Comparison of ENCODE assay signal across 22 mouse cellular contexts in the genomic region with DNA sequence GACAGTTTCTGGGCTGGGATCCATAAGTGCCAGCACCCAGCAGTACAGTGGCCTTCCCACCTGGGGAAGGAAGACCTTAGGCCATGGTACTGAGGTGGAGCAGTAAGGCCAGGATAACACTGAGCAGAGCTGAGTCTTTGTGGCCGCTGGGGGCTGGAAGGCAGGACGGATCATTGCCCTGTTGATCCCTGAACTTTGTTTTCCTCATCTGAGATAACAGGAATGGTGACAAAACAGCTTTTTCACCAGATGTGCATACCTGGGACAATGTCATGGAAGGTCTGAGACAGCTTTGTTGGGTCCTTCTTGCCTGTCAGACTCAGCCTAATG. TPM values are rescaled to one million over a fixed set of nuclear protein-coding genes. Genes with fewer than 3 reads are reported as not detected.
A peak's percentile ranks its signal among the peaks of the same experiment; 100 is the strongest.
DNase-seq lines count a peak whose midpoint lies in the region; ATAC-seq lines count a peak whose summit lies in the region.
"Had no signal": no experiment of that assay in that cellular context is flagged by ENCODE, and none has a peak within 500 bp of the region (broad histone marks: within the 10 kb centered on the region; RNA-seq: fewer than 3 reads in every experiment).

No protein-coding gene starts in this region.

- no peaks in the 10 kb centered on the region for H3K36me3 ChIP-seq in hindbrain, embryonic 10.5 days
- H3K36me3 ChIP-seq in hindbrain, embryonic 16.5 days (ENCODE audit: control insufficient read depth, insufficient read depth, low read length): no peaks in the 10 kb centered on the region
- H3K36me3 ChIP-seq in lung, embryonic 16.5 days (ENCODE audit: control insufficient read depth, insufficient read depth, low read length): no peaks in the 10 kb centered on the region
- H3K36me3 ChIP-seq in liver, embryonic 12.5 days: no peaks in the 10 kb centered on the region
- H3K36me3 ChIP-seq in stomach, embryonic 16.5 days (ENCODE audit: control insufficient read depth, insufficient read depth, low read length): no peaks in the 10 kb centered on the region
- H3K36me3 ChIP-seq: embryonic facial prominence, embryonic 12.5 days; forebrain, embryonic 12.5 days; G1E; kidney, embryonic 15.5 days; midbrain, embryonic 12.5 days had no signal

- WGBS in hindbrain, embryonic 10.5 days: 76% methylated on average over 2 of the region's 2 CpGs
- WGBS in hindbrain, embryonic 16.5 days: 89% methylated on average over 2 of the region's 2 CpGs
- 58% methylated on average over 2 of the region's 2 CpGs for WGBS in lung, embryonic 16.5 days
- 57% methylated on average over 2 of the region's 2 CpGs for WGBS in liver, embryonic 12.5 days (ENCODE audit: insufficient replicate concordance)
- WGBS in stomach, embryonic 16.5 days: 68% methylated on average over 2 of the region's 2 CpGs

- 0 out of 2 replicates have a peak overlapping the region, but pooled peaks have one; percentile 36 for H3K27ac ChIP-seq in hindbrain, embryonic 10.5 days
- no peak overlapping the region for H3K27ac ChIP-seq in hindbrain, embryonic 16.5 days (ENCODE audit: low read depth, low read length)
- no peak overlapping the region for H3K27ac ChIP-seq in lung, embryonic 16.5 days (ENCODE audit: low read length)
- H3K27ac ChIP-seq in liver, embryonic 12.5 days: no peak overlapping the region
- peak overlapping the region; percentile 25; the same call in 1 of the 2 replicates for H3K27ac ChIP-seq in stomach, embryonic 16.5 days (ENCODE audit: low read length)
- H3K27ac ChIP-seq: embryonic facial prominence, embryonic 12.5 days; forebrain, embryonic 12.5 days; gastrocnemius, adult 2 months; kidney, embryonic 15.5 days; midbrain, embryonic 12.5 days had no signal

- H3K4me2 ChIP-seq in hindbrain, embryonic 16.5 days (ENCODE audit: low read length): no peak overlapping the region
- H3K4me2 ChIP-seq in lung, embryonic 16.5 days (ENCODE audit: low read depth, low read length): peak overlapping the region; percentile 30
- H3K4me2 ChIP-seq in liver, embryonic 12.5 days: peak overlapping the region; percentile 33; the same call in 1 of the 2 replicates
- H3K4me2 ChIP-seq in stomach, embryonic 16.5 days (ENCODE audit: low read depth, low read length): peak overlapping the region; percentile 39
- H3K4me2 ChIP-seq: embryonic facial prominence, embryonic 12.5 days; forebrain, embryonic 12.5 days; kidney, embryonic 15.5 days; midbrain, embryonic 12.5 days had no signal

- 0 out of 2 replicates have a peak, but pooled peaks cover 4% of the 10 kb centered on the region for H3K4me1 ChIP-seq in hindbrain, embryonic 10.5 days (replicated peaks)
- no peaks in the 10 kb centered on the region for H3K4me1 ChIP-seq in hindbrain, embryonic 16.5 days (ENCODE audit: control insufficient read depth, insufficient read depth, low read depth, low read length)
- no peaks in the 10 kb centered on the region for H3K4me1 ChIP-seq in lung, embryonic 16.5 days (replicated peaks; ENCODE audit: control insufficient read depth, insufficient read depth, low read length)
- peaks cover 9% of the 10 kb centered on the region for H3K4me1 ChIP-seq in liver, embryonic 12.5 days
- 0 out of 2 replicates have a peak, but pooled peaks cover 7% of the 10 kb centered on the region for H3K4me1 ChIP-seq in stomach, embryonic 16.5 days (ENCODE audit: control insufficient read depth, insufficient read depth, low read length)
- H3K4me1 ChIP-seq: embryonic facial prominence, embryonic 12.5 days; forebrain, embryonic 12.5 days; kidney, embryonic 15.5 days; midbrain, embryonic 12.5 days had no signal

- no peak for DNase-seq in hindbrain, embryonic 10.5 days (ENCODE audit: low spot score)
- DNase-seq in lung, postnatal 10 days: no peak
- no peak for DNase-seq in embryo, embryonic 10 days (ENCODE audit: low spot score)
- DNase-seq: B cell, adult 2 months; cerebellum, adult 11-12 months; cerebellum, postnatal 36 days; gastrocnemius, adult 2 months; heart, postnatal 10 days; lung, postnatal 14 days; thymus, adult 2 months had no signal

- peaks cover 21% of the 10 kb centered on the region for H3K27me3 ChIP-seq in hindbrain, embryonic 10.5 days (ENCODE audit: insufficient read depth, poor library complexity, severe bottlenecking)
- H3K27me3 ChIP-seq in hindbrain, embryonic 16.5 days (replicated peaks; ENCODE audit: control insufficient read depth, insufficient read depth, low read length): no peaks in the 10 kb centered on the region
- no peaks in the 10 kb centered on the region for H3K27me3 ChIP-seq in lung, embryonic 16.5 days (ENCODE audit: control insufficient read depth, insufficient read depth, low read depth, low read length)
- H3K27me3 ChIP-seq in liver, embryonic 12.5 days (replicated peaks): peaks cover 48% of the 10 kb centered on the region
- H3K27me3 ChIP-seq in stomach, embryonic 16.5 days (ENCODE audit: control insufficient read depth, insufficient read depth, low read length): no peaks in the 10 kb centered on the region

- H3K4me3 ChIP-seq in hindbrain, embryonic 10.5 days: no peak overlapping the region
- H3K4me3 ChIP-seq in hindbrain, embryonic 16.5 days (ENCODE audit: low read length): no peak overlapping the region
- no peak overlapping the region for H3K4me3 ChIP-seq in lung, embryonic 16.5 days (ENCODE audit: low read length)
- no peak overlapping the region for H3K4me3 ChIP-seq in liver, embryonic 12.5 days
- peak overlapping the region; percentile 30 for H3K4me3 ChIP-seq in stomach, embryonic 16.5 days (replicated peaks; ENCODE audit: low read length)
- H3K4me3 ChIP-seq: embryonic facial prominence, embryonic 12.5 days; forebrain, embryonic 12.5 days; gastrocnemius, adult 2 months; kidney, embryonic 15.5 days; midbrain, embryonic 12.5 days had no signal

- H3K9ac ChIP-seq in hindbrain, embryonic 16.5 days (ENCODE audit: low read depth, low read length): no peak overlapping the region
- H3K9ac ChIP-seq in lung, embryonic 16.5 days (ENCODE audit: low read length): no peak overlapping the region; the same call in 1 of the 2 replicates
- no peak overlapping the region for H3K9ac ChIP-seq in liver, embryonic 12.5 days
- H3K9ac ChIP-seq in stomach, embryonic 16.5 days (ENCODE audit: low read length): peak overlapping the region; percentile 62
- H3K9ac ChIP-seq: embryonic facial prominence, embryonic 12.5 days; forebrain, embryonic 12.5 days; kidney, embryonic 15.5 days; midbrain, embryonic 12.5 days had no signal

- no peak for ATAC-seq in hindbrain, embryonic 16.5 days
- 0 out of 2 replicates have a peak, but pooled peaks have one; percentile 23 for ATAC-seq in lung, embryonic 16.5 days (ENCODE audit: low read depth)
- ATAC-seq in liver, embryonic 12.5 days: peak; percentile 24; the same call in 1 of the 2 replicates
- no peak for ATAC-seq in stomach, embryonic 16.5 days (ENCODE audit: insufficient read depth, low FRiP score)
- ATAC-seq in granulocyte monocyte progenitor cell, adult 5-6 weeks (replicated peaks; ENCODE audit: poor library complexity, severe bottlenecking): no peak

- H3K9me3 ChIP-seq in hindbrain, embryonic 10.5 days: no peaks in the 10 kb centered on the region
- H3K9me3 ChIP-seq in hindbrain, embryonic 16.5 days (ENCODE audit: control insufficient read depth, low read length): no peaks in the 10 kb centered on the region
- no peaks in the 10 kb centered on the region for H3K9me3 ChIP-seq in lung, embryonic 16.5 days (ENCODE audit: control insufficient read depth, low read length)
- no peaks in the 10 kb centered on the region for H3K9me3 ChIP-seq in liver, embryonic 12.5 days (replicated peaks)
- no peaks in the 10 kb centered on the region for H3K9me3 ChIP-seq in stomach, embryonic 16.5 days (replicated peaks; ENCODE audit: control insufficient read depth, low read length)
- H3K9me3 ChIP-seq: embryonic facial prominence, embryonic 12.5 days; forebrain, embryonic 12.5 days; G1E; kidney, embryonic 15.5 days; midbrain, embryonic 12.5 days had no signal

RNA-seq across cellular contexts. Expression of gene Urah, which starts 0.9 kb away (rescaled TPM):
- polyA plus RNA-seq in hindbrain, embryonic 10.5 days (2016; fragmentation: Nextera tagmentation; extraction: Ambion mirVana): 0.71 and 0.97 TPM in 2 replicates
- not detected in 2 replicates for polyA plus RNA-seq in hindbrain, embryonic 16.5 days (2015; fragmentation: Nextera tagmentation; extraction: Ambion mirVana)
- polyA plus RNA-seq in lung, embryonic 16.5 days (2015; fragmentation: Nextera tagmentation; extraction: Ambion mirVana): 5.5 and 9.7 TPM in 2 replicates
- polyA plus RNA-seq in liver, embryonic 12.5 days (2016; fragmentation: Nextera tagmentation; extraction: Ambion mirVana): 4.5 and 4.6 TPM in 2 replicates
- 26.7 and 34.7 TPM in 2 replicates for polyA plus RNA-seq in stomach, embryonic 16.5 days (2015; fragmentation: Nextera tagmentation; extraction: Ambion mirVana)
- total RNA-seq in granulocyte monocyte progenitor cell, adult 5-6 weeks (2014; fragmentation: Nextera tagmentation): not detected in 2 replicates
- not detected in 2 replicates for total RNA-seq in granulocyte monocyte progenitor cell, adult 5-6 weeks (2017)
- total RNA-seq: G1E; gastrocnemius, adult 2 months; heart, postnatal 10 days had no signal
- polyA plus RNA-seq: forebrain, embryonic 12.5 days; G1E had no signal

RNA-seq across cellular contexts. Expression of gene Scgb1c1, which starts 9.6 kb away (rescaled TPM):
- polyA plus RNA-seq in hindbrain, embryonic 10.5 days (2016; fragmentation: Nextera tagmentation; extraction: Ambion mirVana): not detected in 2 replicates
- polyA plus RNA-seq in hindbrain, embryonic 16.5 days (2015; fragmentation: Nextera tagmentation; extraction: Ambion mirVana): not detected in 2 replicates
- 0.39 TPM in 1 of 2 replicates, not detected in the other for polyA plus RNA-seq in lung, embryonic 16.5 days (2015; fragmentation: Nextera tagmentation; extraction: Ambion mirVana)
- not detected in 2 replicates for polyA plus RNA-seq in liver, embryonic 12.5 days (2016; fragmentation: Nextera tagmentation; extraction: Ambion mirVana)
- not detected in 2 replicates for polyA plus RNA-seq in stomach, embryonic 16.5 days (2015; fragmentation: Nextera tagmentation; extraction: Ambion mirVana)
- not detected in 2 replicates for total RNA-seq in granulocyte monocyte progenitor cell, adult 5-6 weeks (2014; fragmentation: Nextera tagmentation)
- total RNA-seq in granulocyte monocyte progenitor cell, adult 5-6 weeks (2017): not detected in 2 replicates
- total RNA-seq: adrenal gland, adult 2 months; G1E; gastrocnemius, adult 2 months; layer of hippocampus, adult 18-20 months had no signal
- polyA plus RNA-seq: adrenal gland, adult 2 months; embryonic facial prominence, embryonic 12.5 days; forebrain, embryonic 12.5 days; G1E; kidney, embryonic 15.5 days; midbrain, embryonic 12.5 days had no signal

RNA-seq across cellular contexts. Expression of gene Odf3, which starts 11.9 kb away (rescaled TPM):
- polyA plus RNA-seq in hindbrain, embryonic 10.5 days (2016; fragmentation: Nextera tagmentation; extraction: Ambion mirVana): not detected in 2 replicates
- 0.21 and 0.29 TPM in 2 replicates for polyA plus RNA-seq in hindbrain, embryonic 16.5 days (2015; fragmentation: Nextera tagmentation; extraction: Ambion mirVana)
- not detected in 2 replicates for polyA plus RNA-seq in lung, embryonic 16.5 days (2015; fragmentation: Nextera tagmentation; extraction: Ambion mirVana)
- polyA plus RNA-seq in liver, embryonic 12.5 days (2016; fragmentation: Nextera tagmentation; extraction: Ambion mirVana): 0.07 TPM in 1 of 2 replicates, not detected in the other
- 0.08 TPM in 1 of 2 replicates, not detected in the other for polyA plus RNA-seq in stomach, embryonic 16.5 days (2015; fragmentation: Nextera tagmentation; extraction: Ambion mirVana)
- not detected in 2 replicates for total RNA-seq in granulocyte monocyte progenitor cell, adult 5-6 weeks (2014; fragmentation: Nextera tagmentation)
- total RNA-seq in granulocyte monocyte progenitor cell, adult 5-6 weeks (2017): not detected in 2 replicates
- total RNA-seq: gastrocnemius, adult 2 months; heart, postnatal 10 days; layer of hippocampus, adult 18-20 months had no signal
- polyA plus RNA-seq: embryonic facial prominence, embryonic 12.5 days; G1E; kidney, embryonic 15.5 days; midbrain, embryonic 12.5 days; thymus, adult 2 months had no signal

RNA-seq across cellular contexts. Expression of gene Zfp941, which starts 13.7 kb away (rescaled TPM):
- 3.5 and 5.1 TPM in 2 replicates for polyA plus RNA-seq in hindbrain, embryonic 10.5 days (2016; fragmentation: Nextera tagmentation; extraction: Ambion mirVana)
- polyA plus RNA-seq in hindbrain, embryonic 16.5 days (2015; fragmentation: Nextera tagmentation; extraction: Ambion mirVana): 28.8 and 32.3 TPM in 2 replicates
- 0.38 and 0.74 TPM in 2 replicates for polyA plus RNA-seq in lung, embryonic 16.5 days (2015; fragmentation: Nextera tagmentation; extraction: Ambion mirVana)
- polyA plus RNA-seq in liver, embryonic 12.5 days (2016; fragmentation: Nextera tagmentation; extraction: Ambion mirVana): 0.43 and 0.51 TPM in 2 replicates
- polyA plus RNA-seq in stomach, embryonic 16.5 days (2015; fragmentation: Nextera tagmentation; extraction: Ambion mirVana): 1.3 and 1.9 TPM in 2 replicates
- total RNA-seq in granulocyte monocyte progenitor cell, adult 5-6 weeks (2014; fragmentation: Nextera tagmentation): 0.58 and 1.4 TPM in 2 replicates
- 1.1 and 1.7 TPM in 2 replicates for total RNA-seq in granulocyte monocyte progenitor cell, adult 5-6 weeks (2017)
- total RNA-seq: gastrocnemius, adult 2 months had no signal
- polyA plus RNA-seq: G1E had no signal

RNA-seq across cellular contexts. Expression of gene Gm45785, which starts 20.4 kb away (rescaled TPM):
- polyA plus RNA-seq in hindbrain, embryonic 10.5 days (2016; fragmentation: Nextera tagmentation; extraction: Ambion mirVana): not detected in 2 replicates
- polyA plus RNA-seq in hindbrain, embryonic 16.5 days (2015; fragmentation: Nextera tagmentation; extraction: Ambion mirVana): 0.19 TPM in 1 of 2 replicates, not detected in the other
- not detected in 2 replicates for polyA plus RNA-seq in lung, embryonic 16.5 days (2015; fragmentation: Nextera tagmentation; extraction: Ambion mirVana)
- polyA plus RNA-seq in liver, embryonic 12.5 days (2016; fragmentation: Nextera tagmentation; extraction: Ambion mirVana): not detected in 2 replicates
- polyA plus RNA-seq in stomach, embryonic 16.5 days (2015; fragmentation: Nextera tagmentation; extraction: Ambion mirVana): not detected in 2 replicates
- total RNA-seq in granulocyte monocyte progenitor cell, adult 5-6 weeks (2014; fragmentation: Nextera tagmentation): not detected in 2 replicates
- not detected in 2 replicates for total RNA-seq in granulocyte monocyte progenitor cell, adult 5-6 weeks (2017)
- total RNA-seq: adrenal gland, adult 2 months; gastrocnemius, adult 2 months; heart, postnatal 10 days had no signal
- polyA plus RNA-seq: embryonic facial prominence, embryonic 12.5 days; forebrain, embryonic 12.5 days; kidney, embryonic 15.5 days; thymus, adult 2 months had no signal

Comparison
In these comparisons a context has a peak if more than half of its experiments do, and no peak if none do; other contexts are left out.
1. H3K27ac ChIP-seq: peak in hindbrain, embryonic 10.5 days (single experiment) and stomach, embryonic 16.5 days (single experiment); none in hindbrain, embryonic 16.5 days (single experiment), lung, embryonic 16.5 days (single experiment) and liver, embryonic 12.5 days (single experiment).
2. ATAC-seq: peak in lung, embryonic 16.5 days (single experiment) and liver, embryonic 12.5 days (single experiment); none in hindbrain, embryonic 16.5 days (single experiment), stomach, embryonic 16.5 days (single experiment) and granulocyte monocyte progenitor cell, adult 5-6 weeks (single experiment).